Mouse (Mus musculus) thymus, postnatal 4 days (tissue): ENCODE measurements around the gene Rgs6.

Experiments
- DNase-seq: peaks from one replicate; pipeline ENCODE4 v3.0.0; 2021

The Rgs6 gene

DNA sequence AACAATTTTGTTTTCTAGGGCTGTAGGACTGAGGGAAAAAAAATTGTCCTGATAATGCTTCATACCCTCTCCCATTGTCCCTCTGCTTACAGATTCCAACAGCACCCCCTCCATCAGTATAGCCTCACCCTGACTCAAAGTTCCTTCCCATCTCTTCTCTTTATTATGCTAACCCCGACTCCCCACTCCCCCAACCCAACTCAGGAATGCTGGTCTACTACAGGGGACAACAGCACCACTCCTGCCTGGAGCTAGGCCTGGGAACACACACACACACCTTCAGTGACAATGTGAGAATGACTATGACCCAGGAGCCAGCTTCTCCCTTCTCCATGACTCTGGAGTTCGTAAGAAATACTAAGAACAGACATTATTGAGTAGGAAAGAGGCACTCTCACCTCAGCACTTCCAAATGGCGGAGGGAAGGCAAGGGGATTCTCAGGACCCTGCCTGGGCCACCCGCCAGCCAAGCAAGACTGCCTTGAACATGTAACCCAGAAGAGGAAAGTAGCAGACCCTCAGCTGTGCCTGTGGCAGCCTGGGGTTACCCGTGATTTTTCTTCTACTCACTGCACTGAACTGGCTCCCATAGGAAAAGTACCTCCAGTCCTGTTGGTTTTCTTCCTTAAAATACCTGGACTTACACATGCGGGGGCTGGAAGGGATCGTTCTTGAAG lies 623.2 kb downstream of the Rgs6 start:
- no peak for DNase-seq
